Mouse (Mus musculus) kidney, embryonic 14.5 days (tissue): ENCODE results near the gene Spag9. TPM values are rescaled to one million over a fixed set of nuclear protein-coding genes. Genes with fewer than 3 reads are reported as not detected.
A peak's percentile ranks its signal among the peaks of the same experiment; 100 is the strongest.

Source experiments
- ATAC-seq: fragments of 200-750 bp; cut with Nextera tagmentation; 2 replicates; pipeline ENCODE4 v1.8.0; 2017; ENCODE audit warnings: moderate number of reproducible peaks, mild to moderate bottlenecking, moderate TSS enrichment, moderate library complexity; ENCODE audit not compliant: low FRiP score, low TSS enrichment
- H3K27ac ChIP-seq: fragments of 300-500 bp; sonication (generic); 2 replicates; pipeline ENCODE4 v1.5.1; 2014; ENCODE audit warnings: low read depth, mild to moderate bottlenecking, low read length, moderate library complexity, mixed read lengths
- H3K27me3 ChIP-seq: fragments of 300-500 bp; sonication (generic); 2 replicates; pipeline ENCODE4 v1.6.1; 2014; ENCODE audit warnings: mild to moderate bottlenecking, low read length; ENCODE audit not compliant: control insufficient read depth, insufficient read depth
- H3K36me3 ChIP-seq: fragments of 300-500 bp; sonication (generic); 2 replicates; pipeline ENCODE4 v1.6.1; 2014; ENCODE audit warnings: low read length, mixed read lengths; ENCODE audit not compliant: control insufficient read depth, insufficient read depth
- H3K4me1 ChIP-seq: fragments of 300-500 bp; sonication (generic); 2 replicates; pipeline ENCODE4 v1.6.1; 2014; ENCODE audit warnings: low read length, mixed read lengths; ENCODE audit not compliant: control insufficient read depth, insufficient read depth
- H3K4me2 ChIP-seq: fragments of 300-500 bp; sonication (generic); replicated peaks from 2 replicates; pipeline ENCODE4 v1.6.1; 2014; ENCODE audit warnings: low read depth, mild to moderate bottlenecking, low read length
- H3K4me3 ChIP-seq: fragments of 300-500 bp; sonication (generic); 2 replicates; pipeline ENCODE4 v1.5.1; 2014; ENCODE audit warnings: mild to moderate bottlenecking, low read length
- H3K9ac ChIP-seq: fragments of 300-500 bp; sonication (generic); 2 replicates; pipeline ENCODE4 v1.6.1; 2014; ENCODE audit warnings: low read depth, mild to moderate bottlenecking, low read length, moderate library complexity
- H3K9me3 ChIP-seq: fragments of 300-500 bp; sonication (generic); 2 replicates; pipeline ENCODE4 v1.6.1; 2016; ENCODE audit warnings: low read length; ENCODE audit not compliant: control insufficient read depth
- WGBS: fragments of 180-500 bp; shearing (Covaris S2); extraction: QIAGEN DNeasy Blood & Tissue Kit; methylation state at CpG from one replicate; pipeline ENCODE4 v1.1.7; 2014; 5-methylcytosine and 5-hydroxymethylcytosine counted together
- polyA plus RNA-seq: library from polyadenylated mRNA; unstranded; fragments of >200 nt; fragmentation: Nextera tagmentation; extraction: Ambion mirVana; gene quantifications from 2 replicates; pipeline ENCODE4 v1.2.1, GENCODE M21; 2014

The Spag9 gene
- polyA plus RNA-seq, 1 experiment from 2014 or later = 55.1 TPM

- Histone ChIP-seq H3K9ac (no peak overlapping the region), H3K4me3 (no peak overlapping the region), H3K27me3 (no peaks in the 10 kb centered on the region), H3K27ac (no peak overlapping the region), H3K4me1 (peaks cover 20% of the 10 kb centered on the region; the same call in 1 of the 2 replicates), H3K36me3 (peaks cover 54% of the 10 kb centered on the region), H3K4me2 (no peak overlapping the region), H3K9me3 (no peaks in the 10 kb centered on the region)
- 60% methylated on average over 4 of the region's 4 CpGs for WGBS
- ATAC-seq = no peak
These were observed 38.1 kb upstream of the Spag9 start for GRCm38 (mm10) chr11:93957746-93958145.

GRCm38 (mm10) chr11:93961482-93961881 lies 34.4 kb upstream of the Spag9 start:
- WGBS = 93% methylated on average over 6 of the region's 6 CpGs
- no peak for ATAC-seq

GRCm38 (mm10) chr11:93963013-93963412 lies 32.9 kb upstream of the Spag9 start:
- H3K27me3 ChIP-seq = no peaks in the 10 kb centered on the region
- no peak overlapping the region for H3K9ac ChIP-seq
- peaks cover 4% of the 10 kb centered on the region; the same call in 1 of the 2 replicates for H3K4me1 ChIP-seq
- peaks cover 71% of the 10 kb centered on the region for H3K36me3 ChIP-seq
- no peak overlapping the region for H3K4me3 ChIP-seq
- 92% methylated on average over 4 of the region's 4 CpGs for WGBS
- H3K4me2 ChIP-seq = no peak overlapping the region
- no peak for ATAC-seq
- no peak overlapping the region for H3K27ac ChIP-seq
- no peaks in the 10 kb centered on the region for H3K9me3 ChIP-seq

More at GRCm38 (mm10) chr11:93961482-93961881, 34.4 kb upstream of the Spag9 start:
- H3K9ac ChIP-seq = no peak overlapping the region
- H3K4me2 ChIP-seq = no peak overlapping the region
- no peak overlapping the region for H3K4me3 ChIP-seq
- no peak overlapping the region for H3K27ac ChIP-seq
- peaks cover 75% of the 10 kb centered on the region for H3K36me3 ChIP-seq
- peaks cover 4% of the 10 kb centered on the region; the same call in 1 of the 2 replicates for H3K4me1 ChIP-seq
- no peaks in the 10 kb centered on the region for H3K9me3 ChIP-seq
- no peaks in the 10 kb centered on the region for H3K27me3 ChIP-seq

- no peak overlapping the region for H3K27ac ChIP-seq
- ATAC-seq = no peak
- H3K27me3 ChIP-seq = no peaks in the 10 kb centered on the region
- no peaks in the 10 kb centered on the region for H3K9me3 ChIP-seq
- H3K4me3 ChIP-seq = no peak overlapping the region
- peaks cover 4% of the 10 kb centered on the region; the same call in 1 of the 2 replicates for H3K4me1 ChIP-seq
- 94% methylated on average over 6 of the region's 6 CpGs for WGBS
- peaks cover 52% of the 10 kb centered on the region for H3K36me3 ChIP-seq
- H3K9ac ChIP-seq = no peak overlapping the region
- no peak overlapping the region for H3K4me2 ChIP-seq
These were observed 30.5 kb upstream of the Spag9 start for GRCm38 (mm10) chr11:93965391-93965790.

- Histone ChIP-seq H3K4me1 (peaks cover 4% of the 10 kb centered on the region; the same call in 1 of the 2 replicates), H3K9me3 (no peaks in the 10 kb centered on the region), H3K4me2 (peak overlapping the region; percentile 55), H3K4me3 (peak overlapping the region; percentile 90), H3K9ac (peak overlapping the region; percentile 78), H3K27ac (peak overlapping the region; percentile 63; the same call in 1 of the 2 replicates), H3K27me3 (no peaks in the 10 kb centered on the region), H3K36me3 (peaks cover 35% of the 10 kb centered on the region)
- ATAC-seq = no peak
- 2% methylated on average over 11 of the region's 11 CpGs for WGBS
These were observed 28.5 kb upstream of the Spag9 start for GRCm38 (mm10) chr11:93967381-93967780.

- peak; percentile 96 for ATAC-seq
- peaks cover 27% of the 10 kb centered on the region for H3K36me3 ChIP-seq
- WGBS = under 1% methylated on average over 40 of the region's 40 CpGs
- peak within 1 kb of the TSS; percentile 78 for H3K9ac ChIP-seq
- H3K27ac ChIP-seq = peak within 1 kb of the TSS; percentile 63; the same call in 1 of the 2 replicates
- peak within 1 kb of the TSS; percentile 90 for H3K4me3 ChIP-seq
- no peaks in the 10 kb centered on the region for H3K9me3 ChIP-seq
- no peaks in the 10 kb centered on the region for H3K27me3 ChIP-seq
- H3K4me1 ChIP-seq = peaks cover 4% of the 10 kb centered on the region; the same call in 1 of the 2 replicates
- H3K4me2 ChIP-seq = peak within 1 kb of the TSS; percentile 55
These were observed 27.7 kb upstream of the Spag9 start, which contains the start of the genes Gm20390 and Nme1 for GRCm38 (mm10) chr11:93968005-93968847. Gm20390 (minus strand) TSS chr11:93968293. Nme1 (minus strand) TSS chr11:93968521.

GRCm38 (mm10) chr11:93968848-93969128 lies 27.1 kb upstream of the Spag9 start:
- H3K27me3 ChIP-seq = no peaks in the 10 kb centered on the region
- H3K27ac ChIP-seq = no peak overlapping the region
- peaks cover 4% of the 10 kb centered on the region; the same call in 1 of the 2 replicates for H3K4me1 ChIP-seq
- ATAC-seq = no peak
- H3K36me3 ChIP-seq = peaks cover 22% of the 10 kb centered on the region
- no peaks in the 10 kb centered on the region for H3K9me3 ChIP-seq
- H3K4me3 ChIP-seq = peak overlapping the region; percentile 90
- 43% methylated on average over 6 of the region's 6 CpGs for WGBS
- peak overlapping the region; percentile 40; the same call in 1 of the 2 replicates for H3K9ac ChIP-seq
- H3K4me2 ChIP-seq = peak overlapping the region; percentile 39

GRCm38 (mm10) chr11:93969171-93969570 lies 26.7 kb upstream of the Spag9 start:
- H3K4me3 ChIP-seq = no peak overlapping the region
- H3K9me3 ChIP-seq = no peaks in the 10 kb centered on the region
- H3K4me2 ChIP-seq = no peak overlapping the region
- ATAC-seq = no peak
- no peak overlapping the region for H3K9ac ChIP-seq
- H3K4me1 ChIP-seq = peaks cover 4% of the 10 kb centered on the region; the same call in 1 of the 2 replicates
- H3K27me3 ChIP-seq = no peaks in the 10 kb centered on the region
- no peak overlapping the region for H3K27ac ChIP-seq
- peaks cover 18% of the 10 kb centered on the region for H3K36me3 ChIP-seq
- 96% methylated on average over 6 of the region's 6 CpGs for WGBS

- Histone ChIP-seq H3K4me2 (no peak overlapping the region), H3K27ac (no peak overlapping the region), H3K9me3 (no peaks in the 10 kb centered on the region), H3K36me3 (peaks cover 12% of the 10 kb centered on the region), H3K27me3 (no peaks in the 10 kb centered on the region), H3K4me3 (no peak overlapping the region), H3K4me1 (peaks cover 4% of the 10 kb centered on the region; the same call in 1 of the 2 replicates), H3K9ac (no peak overlapping the region)
- no peak for ATAC-seq
- 91% methylated on average over 1 of the region's 1 CpGs for WGBS
These were observed 26.1 kb upstream of the Spag9 start for GRCm38 (mm10) chr11:93969799-93970198.
